Mouse (Mus musculus): ENCODE data around the gene Plod2. TPM values are rescaled to one million over a fixed set of nuclear protein-coding genes. Genes with fewer than 3 reads are reported as not detected.

Plod2 gene
- polyA plus RNA-seq (2012; rRNA removed): 18.3 and 19.4 TPM in 2 replicates

DNA sequence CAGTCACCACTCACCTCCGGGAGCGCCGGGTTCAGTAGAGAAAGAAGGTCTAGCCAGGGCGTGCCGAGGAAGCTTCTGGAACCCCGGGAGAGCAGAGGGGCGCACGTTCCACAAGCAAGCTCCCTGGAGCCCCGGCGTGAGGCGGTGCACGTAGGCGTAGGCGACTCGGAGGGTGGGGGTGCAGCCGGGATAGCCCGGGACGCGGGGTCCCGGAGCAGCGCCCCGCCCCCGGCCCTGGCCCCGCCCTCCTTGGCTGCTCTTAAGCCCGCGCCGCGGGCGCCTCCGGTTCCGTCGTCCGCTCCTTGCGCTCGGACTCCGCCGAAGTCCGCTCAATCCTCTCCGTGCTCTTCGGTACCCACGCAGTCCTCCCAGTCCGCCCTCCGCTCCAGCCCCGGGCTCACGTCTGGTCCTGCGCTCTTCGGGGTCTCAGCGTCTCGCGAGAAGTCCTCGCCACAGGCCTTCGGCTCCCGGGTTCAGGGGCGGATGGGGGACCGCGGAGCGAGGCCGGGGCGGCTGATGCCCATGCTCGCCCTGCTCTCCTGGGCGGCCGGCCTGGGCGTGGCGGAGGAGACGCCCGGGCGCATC lies at the start of gene Plod2:
Gene Plod2 (plus strand): TSS at position 247 of the 585 bp plus-strand sequence.
- TF ChIP-seq POLR2A (IDR thresholded peaks at IDR 0.05; ENCODE audit: borderline replicate concordance, extremely low read depth, insufficient read depth, insufficient read length, poor library complexity, severe bottlenecking) (no peak), CTCF (IDR thresholded peaks at IDR 0.05; ENCODE audit: borderline replicate concordance, extremely low read depth, insufficient read depth, insufficient read length) (no peak)

DNA sequence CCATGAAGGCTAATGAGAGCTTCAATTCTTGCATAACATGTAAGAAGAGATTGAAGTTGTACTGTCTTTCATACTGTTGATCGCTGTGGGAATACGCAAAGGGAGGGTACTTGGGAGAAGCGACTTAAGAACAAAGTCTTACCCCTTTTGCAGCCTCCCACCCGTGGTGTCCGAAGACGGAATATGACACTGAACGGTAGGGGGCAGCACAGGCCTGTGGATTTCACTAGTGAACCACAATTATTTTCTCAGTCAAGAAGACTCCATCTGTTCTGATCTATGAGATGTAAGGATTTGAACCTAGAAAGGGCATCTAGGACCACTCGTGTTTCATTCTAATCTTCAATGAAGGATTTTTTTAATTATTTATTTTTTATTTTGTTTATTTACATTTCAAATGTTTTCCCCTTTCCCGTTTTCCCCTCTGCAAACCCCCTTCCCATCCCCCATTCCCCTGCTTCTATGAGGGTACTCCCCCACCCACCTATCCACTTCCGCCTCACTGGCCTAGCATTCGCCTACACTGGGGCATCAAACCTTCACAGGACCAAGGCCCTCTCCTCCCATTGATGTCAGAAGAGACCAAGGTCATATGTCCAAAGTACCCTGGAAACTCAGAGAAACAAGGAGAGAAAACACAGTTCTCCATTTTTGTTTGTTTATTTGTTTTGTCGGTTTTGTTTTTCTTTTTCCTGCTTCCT lies 42.2 kb upstream of the Plod2 start:
- peak; percentile 90 for DNase-seq (ENCODE audit: low read depth)
- TF ChIP-seq CTCF (IDR thresholded peaks at IDR 0.05; ENCODE audit: borderline replicate concordance, extremely low read depth, insufficient read depth, insufficient read length) (peak; percentile 81), POLR2A (IDR thresholded peaks at IDR 0.05; ENCODE audit: borderline replicate concordance, extremely low read depth, insufficient read depth, insufficient read length, poor library complexity, severe bottlenecking) (no peak)

More for the DNA sequence above, at the start of gene Plod2:
- DNase-seq (ENCODE audit: low read depth): peak; percentile 91

DNA sequence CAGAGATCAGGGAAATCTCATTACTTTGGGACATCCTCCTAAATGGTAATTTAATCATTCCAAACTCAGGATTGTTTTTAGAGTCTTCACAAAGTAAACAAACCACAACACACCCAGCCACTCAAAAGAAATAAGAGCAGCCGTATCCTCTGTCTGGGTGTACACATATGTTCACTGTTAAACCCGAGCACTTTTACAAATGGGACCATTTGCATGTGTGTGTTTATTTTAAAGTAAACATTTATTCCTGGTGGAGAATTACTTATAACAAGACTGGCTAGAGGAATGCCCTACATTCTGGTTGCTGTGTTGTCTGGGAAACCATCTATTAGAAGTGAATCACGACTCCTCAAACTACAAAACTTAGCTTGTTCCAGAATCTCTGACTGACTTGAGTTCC lies 37.8 kb upstream of the Plod2 start:
- DNase-seq (ENCODE audit: low read depth): no peak
- TF ChIP-seq POLR2A (IDR thresholded peaks at IDR 0.05; ENCODE audit: borderline replicate concordance, extremely low read depth, insufficient read depth, insufficient read length, poor library complexity, severe bottlenecking) (no peak), CTCF (IDR thresholded peaks at IDR 0.05; ENCODE audit: borderline replicate concordance, extremely low read depth, insufficient read depth, insufficient read length) (no peak)

DNA sequence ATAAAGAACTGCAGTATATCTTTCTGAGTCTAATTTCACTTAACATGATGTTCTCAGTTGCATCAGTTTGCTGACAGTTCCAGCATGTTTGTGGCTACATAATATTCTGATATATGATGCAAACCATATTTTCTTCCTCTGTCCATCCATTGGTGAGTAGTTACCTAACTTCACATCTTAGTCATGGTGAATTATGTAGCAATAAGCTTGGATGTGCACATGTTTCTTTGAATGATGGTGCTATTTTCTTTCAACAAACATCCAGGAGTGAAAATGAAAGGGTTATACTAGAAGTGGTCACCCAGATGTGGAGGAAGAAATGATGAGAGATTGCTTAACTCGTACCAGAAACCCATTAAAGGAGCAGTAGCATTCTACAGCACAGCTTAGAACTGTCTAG lies 37.1 kb upstream of the Plod2 start:
- no peak for DNase-seq (ENCODE audit: low read depth)
- TF ChIP-seq POLR2A (IDR thresholded peaks at IDR 0.05; ENCODE audit: borderline replicate concordance, extremely low read depth, insufficient read depth, insufficient read length, poor library complexity, severe bottlenecking) (no peak), CTCF (IDR thresholded peaks at IDR 0.05; ENCODE audit: borderline replicate concordance, extremely low read depth, insufficient read depth, insufficient read length) (no peak)

DNA sequence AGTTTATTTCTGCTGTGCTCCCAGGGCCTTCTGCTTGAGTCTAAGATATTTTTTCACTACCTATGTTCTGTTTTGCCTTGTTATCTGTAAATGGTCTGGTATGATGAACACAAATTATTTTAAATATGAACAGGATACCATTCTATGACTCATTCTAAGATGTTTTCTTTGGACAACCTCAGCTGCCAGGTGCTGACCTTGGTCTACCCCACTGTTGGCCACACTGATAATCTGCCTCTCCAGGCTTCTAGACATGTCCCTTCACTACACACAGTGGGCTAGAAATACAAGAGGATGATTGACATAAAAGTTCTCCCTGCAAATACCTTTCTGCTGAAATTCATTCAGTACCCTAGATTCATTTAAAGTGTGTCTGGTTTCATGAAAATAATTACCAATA lies 30.3 kb upstream of the Plod2 start:
- no peak for DNase-seq (ENCODE audit: low read depth)
- TF ChIP-seq POLR2A (IDR thresholded peaks at IDR 0.05; ENCODE audit: borderline replicate concordance, extremely low read depth, insufficient read depth, insufficient read length, poor library complexity, severe bottlenecking) (no peak), CTCF (IDR thresholded peaks at IDR 0.05; ENCODE audit: borderline replicate concordance, extremely low read depth, insufficient read depth, insufficient read length) (no peak)

DNA sequence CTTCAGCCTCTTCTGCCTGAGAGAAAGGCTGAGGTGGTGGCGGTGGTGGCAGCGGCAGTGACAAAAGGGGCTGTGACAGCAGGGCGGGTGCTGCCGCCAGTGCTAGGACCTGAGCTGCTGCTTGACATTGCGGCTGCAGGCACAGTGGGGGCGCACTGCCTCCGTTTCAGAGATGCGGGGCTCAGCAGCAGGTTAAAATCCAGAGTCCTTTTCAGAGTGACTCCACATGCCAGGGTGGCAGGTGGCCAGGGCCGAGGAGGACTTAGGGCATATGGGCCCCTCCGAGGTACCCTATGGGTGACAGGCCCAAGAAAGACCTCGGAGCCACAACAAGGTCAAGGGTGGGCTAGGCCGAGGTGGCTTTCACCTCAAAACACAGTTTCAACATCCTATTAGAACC lies 25.0 kb upstream of the Plod2 start:
- no peak for TF ChIP-seq POLR2A (IDR thresholded peaks at IDR 0.05; ENCODE audit: borderline replicate concordance, extremely low read depth, insufficient read depth, insufficient read length, poor library complexity, severe bottlenecking)
- TF ChIP-seq CTCF (IDR thresholded peaks at IDR 0.05; ENCODE audit: borderline replicate concordance, extremely low read depth, insufficient read depth, insufficient read length): no peak
- no peak for DNase-seq (ENCODE audit: low read depth)

DNA sequence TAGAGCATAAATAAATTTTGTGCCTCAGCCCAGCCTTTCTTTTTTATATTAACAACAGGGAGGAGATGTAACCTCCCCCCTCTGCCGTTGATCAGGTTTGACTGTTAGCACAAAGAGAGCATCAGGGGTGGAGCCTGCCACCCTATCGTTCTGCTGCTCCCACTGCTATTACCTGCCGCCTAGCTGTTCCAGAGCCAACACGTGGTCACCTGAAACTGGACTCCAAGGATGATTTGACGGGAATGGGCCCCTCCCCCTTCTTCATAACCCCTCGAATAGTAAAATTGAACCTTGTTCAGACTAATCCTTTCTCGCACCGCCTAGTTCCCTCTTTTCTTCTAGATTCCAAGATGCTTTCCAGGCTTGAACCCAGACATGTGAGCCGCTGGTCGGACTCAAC lies 21.3 kb upstream of the Plod2 start:
- TF ChIP-seq POLR2A (IDR thresholded peaks at IDR 0.05; ENCODE audit: borderline replicate concordance, extremely low read depth, insufficient read depth, insufficient read length, poor library complexity, severe bottlenecking): no peak
- TF ChIP-seq CTCF (IDR thresholded peaks at IDR 0.05; ENCODE audit: borderline replicate concordance, extremely low read depth, insufficient read depth, insufficient read length): no peak
- DNase-seq (ENCODE audit: low read depth): no peak

DNA sequence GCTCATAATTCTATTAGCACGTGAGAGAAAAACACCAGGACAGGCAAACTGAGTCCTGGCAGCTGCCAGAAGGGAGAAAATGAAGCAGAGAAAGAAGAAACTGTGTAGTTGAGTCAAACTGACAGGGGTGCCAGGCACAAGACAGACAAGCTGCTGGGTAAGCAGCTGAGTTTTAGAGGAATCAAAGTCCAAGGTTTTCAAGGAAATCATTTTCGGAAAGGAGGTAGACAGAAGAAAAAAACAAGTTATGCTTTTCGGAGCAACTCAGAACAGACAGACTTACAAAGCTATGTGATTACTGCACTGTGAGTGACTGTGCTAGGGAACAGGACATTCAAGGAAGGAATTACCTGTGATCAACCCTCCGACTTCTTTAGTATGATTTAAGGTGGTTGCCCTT lies 17.5 kb upstream of the Plod2 start:
- no peak for DNase-seq (ENCODE audit: low read depth)

DNA sequence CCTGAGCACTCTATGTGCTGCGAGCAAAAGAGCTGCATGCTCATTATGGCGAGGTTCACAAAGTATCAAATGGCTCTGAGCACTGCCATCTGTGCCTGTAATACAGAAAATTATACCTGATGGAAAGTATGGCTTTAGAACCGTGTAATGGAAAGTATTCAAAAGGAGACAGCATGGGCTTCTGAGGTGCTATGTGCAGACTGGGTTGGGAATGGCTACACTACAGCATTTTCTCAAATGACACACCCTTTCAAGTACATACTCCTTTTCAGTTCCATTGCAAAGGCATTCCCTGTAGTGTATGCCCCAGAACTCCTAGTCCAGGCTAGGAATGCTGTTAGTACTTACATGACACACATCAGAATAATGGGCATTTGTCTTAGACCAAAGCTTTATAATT lies 12.0 kb upstream of the Plod2 start:
- DNase-seq (ENCODE audit: low read depth): no peak
- no peak for TF ChIP-seq CTCF (IDR thresholded peaks at IDR 0.05; ENCODE audit: borderline replicate concordance, extremely low read depth, insufficient read depth, insufficient read length)
- TF ChIP-seq POLR2A (IDR thresholded peaks at IDR 0.05; ENCODE audit: borderline replicate concordance, extremely low read depth, insufficient read depth, insufficient read length, poor library complexity, severe bottlenecking): no peak

More for the DNA sequence above, 17.5 kb upstream of the Plod2 start:
- TF ChIP-seq CTCF (IDR thresholded peaks at IDR 0.05; ENCODE audit: borderline replicate concordance, extremely low read depth, insufficient read depth, insufficient read length): no peak

DNA sequence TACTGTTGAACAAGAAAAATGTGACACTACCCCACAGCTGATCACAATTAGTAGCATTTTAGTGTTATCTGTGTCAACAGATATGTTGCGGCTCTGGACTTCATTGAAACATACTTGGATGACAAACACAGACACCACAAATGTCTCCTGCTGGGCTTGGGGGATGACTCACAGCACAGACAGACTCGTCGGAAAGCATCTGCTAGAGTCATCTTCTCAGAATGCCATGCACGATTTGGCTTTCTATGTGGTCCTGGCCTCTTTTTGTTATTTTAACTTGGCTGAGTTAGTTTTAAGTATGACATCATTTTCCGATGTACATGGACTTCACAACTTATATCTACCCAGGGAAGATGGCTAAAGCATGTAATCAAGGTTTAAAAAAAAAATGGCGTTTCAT lies 4.3 kb upstream of the Plod2 start:
- TF ChIP-seq POLR2A (IDR thresholded peaks at IDR 0.05; ENCODE audit: borderline replicate concordance, extremely low read depth, insufficient read depth, insufficient read length, poor library complexity, severe bottlenecking): no peak
- no peak for TF ChIP-seq CTCF (IDR thresholded peaks at IDR 0.05; ENCODE audit: borderline replicate concordance, extremely low read depth, insufficient read depth, insufficient read length)
- peak; percentile 58 for DNase-seq (ENCODE audit: low read depth)

DNA sequence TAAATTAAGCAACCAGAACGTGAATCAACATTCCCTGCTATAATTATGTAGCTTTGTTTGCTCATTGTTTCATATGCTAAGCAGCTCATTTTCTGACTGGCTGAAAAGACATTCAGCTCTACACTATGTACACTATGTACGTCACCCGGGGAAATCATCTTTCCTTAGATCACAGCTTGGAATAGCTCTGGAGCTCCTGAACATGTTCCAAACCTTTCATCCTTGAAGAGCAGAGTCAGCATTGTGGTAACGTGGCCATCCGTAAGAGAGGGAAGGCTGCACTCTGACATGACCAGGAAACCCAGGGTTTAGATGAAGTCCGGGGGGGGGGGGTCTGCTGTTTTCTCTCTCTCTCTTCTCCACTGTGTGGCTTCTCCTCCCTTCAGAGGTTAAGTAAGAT lies 3.8 kb upstream of the Plod2 start:
- TF ChIP-seq POLR2A (IDR thresholded peaks at IDR 0.05; ENCODE audit: borderline replicate concordance, extremely low read depth, insufficient read depth, insufficient read length, poor library complexity, severe bottlenecking): no peak
- no peak for TF ChIP-seq CTCF (IDR thresholded peaks at IDR 0.05; ENCODE audit: borderline replicate concordance, extremely low read depth, insufficient read depth, insufficient read length)
- peak; percentile 79 for DNase-seq (ENCODE audit: low read depth)

All from brain, embryonic 14.5 days (tissue).